Comparison of ENCODE assay signal across 22 mouse cellular contexts in genomic region chr19:53539296-53539695, GRCm38 (mm10). TPM values are rescaled to one million over a fixed set of nuclear protein-coding genes. Genes with fewer than 3 reads are reported as not detected.
DNase-seq lines count a peak whose midpoint lies in the region; ATAC-seq and TF ChIP-seq lines count a peak whose summit lies in the region.
"Had no signal": no experiment of that assay in that cellular context is flagged by ENCODE, and none has a peak within 500 bp of the region (broad histone marks: within the 10 kb centered on the region; RNA-seq: fewer than 3 reads in every experiment).

No protein-coding gene starts in this region.

- no peak overlapping the region for H3K4me3 ChIP-seq in heart, embryonic 14.5 days (ENCODE audit: control insufficient read depth in 1 of 2, insufficient read depth in 1 of 2, low read depth in 1 of 2, low read length in 2 of 2)
- no peak overlapping the region for H3K4me3 ChIP-seq in stomach, embryonic 15.5 days (replicated peaks)
- H3K4me3 ChIP-seq in stomach, postnatal 0 days (ENCODE audit: low read depth, low read length), result no peak overlapping the region
- H3K4me3 ChIP-seq: embryonic facial prominence, embryonic 13.5 days; forebrain, embryonic 12.5 days; heart, embryonic 12.5 days; hindbrain, embryonic 13.5 days had no signal

- H3K9me3 ChIP-seq in heart, embryonic 14.5 days (ENCODE audit: control insufficient read depth, low read length), result no peaks in the 10 kb centered on the region
- H3K9me3 ChIP-seq in stomach, embryonic 15.5 days, result no peaks in the 10 kb centered on the region
- H3K9me3 ChIP-seq in stomach, postnatal 0 days (ENCODE audit: control insufficient read depth, low read length), result no peaks in the 10 kb centered on the region
- H3K9me3 ChIP-seq: embryonic facial prominence, embryonic 13.5 days; forebrain, embryonic 12.5 days; heart, embryonic 12.5 days; hindbrain, embryonic 13.5 days had no signal

- peaks cover 77% of the 10 kb centered on the region for H3K36me3 ChIP-seq in heart, embryonic 14.5 days (ENCODE audit: control insufficient read depth, insufficient read depth, low read length)
- no peaks in the 10 kb centered on the region for H3K36me3 ChIP-seq in stomach, embryonic 15.5 days
- no peaks in the 10 kb centered on the region for H3K36me3 ChIP-seq in stomach, postnatal 0 days (ENCODE audit: control insufficient read depth, insufficient read depth, low read length)
- H3K36me3 ChIP-seq: forebrain, embryonic 12.5 days; hindbrain, embryonic 13.5 days had no signal

- no peaks in the 10 kb centered on the region for H3K27me3 ChIP-seq in heart, embryonic 14.5 days (ENCODE audit: control insufficient read depth, insufficient read depth, low read length)
- H3K27me3 ChIP-seq in stomach, embryonic 15.5 days (replicated peaks), result no peaks in the 10 kb centered on the region
- H3K27me3 ChIP-seq in stomach, postnatal 0 days (ENCODE audit: control insufficient read depth, insufficient read depth, low read length), result no peaks in the 10 kb centered on the region
- H3K27me3 ChIP-seq: CH12.LX; embryonic facial prominence, embryonic 13.5 days; forebrain, embryonic 12.5 days; heart, embryonic 12.5 days; hindbrain, embryonic 13.5 days; Patski had no signal

- 0 out of 4 replicates have a peak overlapping the region, but pooled peaks of 1 of the 2 experiments have one; percentile 8 for H3K27ac ChIP-seq in heart, embryonic 14.5 days (replicated peaks in 1 of 2; ENCODE audit: control insufficient read depth in 1 of 2, insufficient read depth in 1 of 2, low read depth in 2 of 2, low read length in 2 of 2)
- 0 out of 2 replicates have a peak overlapping the region, but pooled peaks have one; percentile 7 for H3K27ac ChIP-seq in stomach, embryonic 15.5 days
- no peak overlapping the region for H3K27ac ChIP-seq in stomach, postnatal 0 days (replicated peaks)
- H3K27ac ChIP-seq: embryonic facial prominence, embryonic 13.5 days; forebrain, embryonic 12.5 days; hindbrain, embryonic 13.5 days; hindbrain, postnatal 0 days had no signal

- TF ChIP-seq CTCF in stomach, postnatal 0 days (IDR thresholded peaks at IDR 0.05; ENCODE audit: low read depth), result no peak

- no peak for TF ChIP-seq EP300 in stomach, postnatal 0 days (optimal IDR thresholded peaks at IDR 0.05)

- ATAC-seq in heart, embryonic 14.5 days (ENCODE audit: insufficient number of reproducible peaks, insufficient read depth, low FRiP score, low read depth), result no peak
- no peak for ATAC-seq in stomach, embryonic 15.5 days (ENCODE audit: insufficient read depth, low FRiP score, low read depth)
- ATAC-seq in stomach, postnatal 0 days (ENCODE audit: low FRiP score, low TSS enrichment), result no peak
- ATAC-seq: forebrain, embryonic 16.5 days; hindbrain, postnatal 0 days; Patski had no signal

- no peak for DNase-seq in heart, adult 18-20 months
- no peak for DNase-seq in stomach, postnatal 0 days (ENCODE audit: low spot score)
- peak; percentile 48 for DNase-seq in T-cell, adult 2 months (ENCODE audit: low spot score)
- DNase-seq in naive thymus-derived CD4-positive, alpha-beta T cell, adult 2 months (ENCODE audit: low read depth), result peak; percentile 64
- no peak for DNase-seq in lung, postnatal 25 days (ENCODE audit: low spot score)
- DNase-seq in embryo, embryonic 10.5 days (ENCODE audit: low spot score), result no peak
- DNase-seq: adrenal gland, adult 8-10 months; adrenal gland, postnatal 36 days; cerebellum, adult 11 months; cerebellum, adult 9-10 months; gastrocnemius, postnatal 14 days; heart, postnatal 10 days had no signal

- H3K4me2 ChIP-seq in heart, embryonic 14.5 days (ENCODE audit: low read length), result no peak overlapping the region
- no peak overlapping the region for H3K4me2 ChIP-seq in stomach, embryonic 15.5 days
- no peak overlapping the region for H3K4me2 ChIP-seq in stomach, postnatal 0 days (replicated peaks; ENCODE audit: low read depth)
- H3K4me2 ChIP-seq: embryonic facial prominence, embryonic 13.5 days; forebrain, embryonic 12.5 days; heart, embryonic 12.5 days; hindbrain, embryonic 13.5 days had no signal

- 74% methylated on average over 3 of the region's 3 CpGs for WGBS in heart, embryonic 14.5 days
- 63% methylated on average over 3 of the region's 3 CpGs for WGBS in stomach, embryonic 15.5 days
- 68% methylated on average over 3 of the region's 3 CpGs for WGBS in stomach, postnatal 0 days

- 0 out of 2 replicates have a peak overlapping the region, but pooled peaks have one; percentile 21 for H3K9ac ChIP-seq in heart, embryonic 14.5 days (ENCODE audit: low read length)
- no peak overlapping the region for H3K9ac ChIP-seq in stomach, embryonic 15.5 days
- H3K9ac ChIP-seq in stomach, postnatal 0 days (ENCODE audit: low read length), result no peak overlapping the region
- H3K9ac ChIP-seq: embryonic facial prominence, embryonic 13.5 days; forebrain, embryonic 12.5 days; heart, embryonic 12.5 days; hindbrain, embryonic 13.5 days had no signal

- H3K4me1 ChIP-seq in heart, embryonic 14.5 days (ENCODE audit: control insufficient read depth in 2 of 2, insufficient read depth in 2 of 2, low read length in 2 of 2), result peaks cover 2 to 10% of the 10 kb centered on the region in 2 experiments; a peak in 2 of 4 replicates
- H3K4me1 ChIP-seq in stomach, embryonic 15.5 days, result no peaks in the 10 kb centered on the region
- H3K4me1 ChIP-seq in stomach, postnatal 0 days (replicated peaks; ENCODE audit: control insufficient read depth, insufficient read depth), result no peaks in the 10 kb centered on the region

RNA-seq across cellular contexts. Expression of gene Dusp5, which starts 10.4 kb away (rescaled TPM):
- 6.7 and 7.4 TPM in 2 replicates for polyA plus RNA-seq in heart, embryonic 14.5 days (2014; fragmentation: Nextera tagmentation; extraction: Ambion mirVana)
- total RNA-seq in heart, adult 18-20 months (2021), result 1 to 10 TPM; 3.3 to 4.2 TPM
- 7.2 and 7.4 TPM in 2 replicates for polyA plus RNA-seq in stomach, embryonic 15.5 days (2015; fragmentation: Nextera tagmentation; extraction: Ambion mirVana)
- 14.1 and 18.5 TPM in 2 replicates for polyA plus RNA-seq in stomach, postnatal 0 days (2015; fragmentation: Nextera tagmentation; extraction: Ambion mirVana)

RNA-seq across cellular contexts. Expression of gene Nutf2-ps1, which starts 49.6 kb away (rescaled TPM):
- polyA plus RNA-seq in heart, embryonic 14.5 days (2014; fragmentation: Nextera tagmentation; extraction: Ambion mirVana), result 276 and 280 TPM in 2 replicates
- total RNA-seq in heart, adult 18-20 months (2021), result 10 to 100 TPM; 61.0 to 86.5 TPM
- polyA plus RNA-seq in stomach, embryonic 15.5 days (2015; fragmentation: Nextera tagmentation; extraction: Ambion mirVana), result 377 and 407 TPM in 2 replicates
- 168 and 177 TPM in 2 replicates for polyA plus RNA-seq in stomach, postnatal 0 days (2015; fragmentation: Nextera tagmentation; extraction: Ambion mirVana)

Comparison
In these comparisons a context has a peak if more than half of its experiments do, and no peak if none do; other contexts are left out.
1. DNase-seq: peak in T-cell, adult 2 months (single experiment) and naive thymus-derived CD4-positive, alpha-beta T cell, adult 2 months (single experiment); none in heart, adult 18-20 months (0 of 2), stomach, postnatal 0 days (single experiment), lung, postnatal 25 days (single experiment) and embryo, embryonic 10.5 days (single experiment).